Mouse (Mus musculus) midbrain, embryonic 14.5 days (tissue): ENCODE results near the gene Efnb2. TPM values are rescaled to one million over a fixed set of nuclear protein-coding genes. Genes with fewer than 3 reads are reported as not detected.

Experiments
- ATAC-seq: fragments of 200-750 bp; cut with Nextera tagmentation; 2 replicates; pipeline ENCODE4 v1.8.0; 2017; ENCODE audit warnings: moderate number of reproducible peaks, moderate library complexity; ENCODE audit not compliant: low FRiP score, low TSS enrichment
- DNase-seq: peaks from one replicate; pipeline ENCODE4 v3.0.0-alpha.2; 2015
- H3K27ac ChIP-seq: fragments of 300-500 bp; sonication (generic); replicated peaks from 2 replicates; pipeline ENCODE4 v1.5.1; 2014; ENCODE audit warnings: mild to moderate bottlenecking, low read depth, low read length, moderate library complexity
- H3K27me3 ChIP-seq: fragments of 300-500 bp; sonication (generic); 2 replicates; pipeline ENCODE4 v1.6.1; 2014; ENCODE audit warnings: low read length, control low read depth, mixed read lengths; ENCODE audit not compliant: control insufficient read depth, insufficient read depth
- H3K36me3 ChIP-seq: fragments of 300-500 bp; sonication (generic); 2 replicates; pipeline ENCODE4 v1.6.1; 2014; ENCODE audit warnings: low read length, control low read depth; ENCODE audit not compliant: control insufficient read depth, insufficient read depth
- H3K4me1 ChIP-seq: fragments of 300-500 bp; sonication (generic); 2 replicates; pipeline ENCODE4 v1.6.1; 2014; ENCODE audit warnings: mild to moderate bottlenecking, antibody characterized with exemption, low read length, control low read depth; ENCODE audit not compliant: control insufficient read depth, insufficient read depth
- H3K4me2 ChIP-seq: fragments of 300-500 bp; sonication (generic); 2 replicates; pipeline ENCODE4 v1.6.1; 2014; ENCODE audit warnings: mild to moderate bottlenecking, low read length, moderate library complexity
- H3K4me3 ChIP-seq: fragments of 300-500 bp; sonication (generic); replicated peaks from 2 replicates; pipeline ENCODE4 v1.5.1; 2014; ENCODE audit warnings: low read depth, low read length
- H3K9ac ChIP-seq: fragments of 300-500 bp; sonication (generic); replicated peaks from 2 replicates; pipeline ENCODE4 v1.6.1; 2014; ENCODE audit warnings: mild to moderate bottlenecking, low read length, moderate library complexity
- H3K9me3 ChIP-seq: fragments of 300-500 bp; sonication (generic); 2 replicates; pipeline ENCODE4 v1.6.1; 2016; ENCODE audit warnings: low read length, control low read depth, mixed read lengths; ENCODE audit not compliant: control insufficient read depth
- WGBS: fragments of 180-500 bp; shearing (Covaris S2); extraction: QIAGEN DNeasy Blood & Tissue Kit; methylation state at CpG from one replicate; pipeline ENCODE4 v1.1.7; 2014; 5-methylcytosine and 5-hydroxymethylcytosine counted together
- polyA plus RNA-seq: library from polyadenylated mRNA; unstranded; fragments of >200 nt; fragmentation: Nextera tagmentation; extraction: Ambion mirVana; gene quantifications from 2 replicates; pipeline ENCODE4 v1.2.1, GENCODE M21; 2014

The Efnb2 gene
- polyA plus RNA-seq, 1 experiment from 2014 or later = 17.1 TPM

GRCm38 (mm10) chr8:8685517-8685916 lies 24.5 kb upstream of the Efnb2 start:
- Histone ChIP-seq H3K27me3 (no peaks in the 10 kb centered on the region), H3K27ac (no peak overlapping the region), H3K4me1 (peaks cover 41% of the 10 kb centered on the region), H3K9ac (no peak overlapping the region), H3K4me2 (no peak overlapping the region), H3K9me3 (no peaks in the 10 kb centered on the region), H3K4me3 (no peak overlapping the region), H3K36me3 (peaks cover 27% of the 10 kb centered on the region)
- ATAC-seq (no peak), DNase-seq (no peak)
- 85% methylated on average over 2 of the region's 2 CpGs for WGBS

- H3K36me3 ChIP-seq = peaks cover 48% of the 10 kb centered on the region
- 92% methylated on average over 3 of the region's 3 CpGs for WGBS
Observed at GRCm38 (mm10) chr8:8682697-8683096, 21.7 kb upstream of the Efnb2 start.

GRCm38 (mm10) chr8:8678236-8678635 lies 17.2 kb upstream of the Efnb2 start:
- Histone ChIP-seq H3K27ac (no peak overlapping the region), H3K4me2 (no peak overlapping the region), H3K4me3 (no peak overlapping the region), H3K36me3 (peaks cover 62% of the 10 kb centered on the region), H3K9me3 (no peaks in the 10 kb centered on the region), H3K4me1 (no peaks in the 10 kb centered on the region), H3K9ac (no peak overlapping the region), H3K27me3 (no peaks in the 10 kb centered on the region)
- ATAC-seq (no peak), DNase-seq (no peak)
- WGBS = 91% methylated on average over 3 of the region's 3 CpGs

More at GRCm38 (mm10) chr8:8682697-8683096, 21.7 kb upstream of the Efnb2 start:
- H3K9ac ChIP-seq = no peak overlapping the region
- no peaks in the 10 kb centered on the region for H3K9me3 ChIP-seq
- H3K4me3 ChIP-seq = no peak overlapping the region
- ATAC-seq = no peak
- H3K4me2 ChIP-seq = no peak overlapping the region
- DNase-seq = no peak
- no peaks in the 10 kb centered on the region for H3K27me3 ChIP-seq
- peaks cover 26% of the 10 kb centered on the region; the same call in 1 of the 2 replicates for H3K4me1 ChIP-seq
- no peak overlapping the region for H3K27ac ChIP-seq

GRCm38 (mm10) chr8:8674864-8675263 lies 13.8 kb upstream of the Efnb2 start:
- WGBS = 93% methylated on average over 5 of the region's 5 CpGs
- H3K36me3 ChIP-seq = peaks cover 44% of the 10 kb centered on the region
- H3K9ac ChIP-seq = no peak overlapping the region
- ATAC-seq (no peak), DNase-seq (no peak)
- H3K4me2 ChIP-seq = no peak overlapping the region
- H3K4me3 ChIP-seq = no peak overlapping the region
- no peaks in the 10 kb centered on the region for H3K4me1 ChIP-seq
- H3K27ac ChIP-seq = no peak overlapping the region
- H3K27me3 ChIP-seq = no peaks in the 10 kb centered on the region
- no peaks in the 10 kb centered on the region for H3K9me3 ChIP-seq

GRCm38 (mm10) chr8:8661759-8662138 lies 707 bp upstream of the Efnb2 start:
- DNase-seq = peak; percentile 96
- H3K9me3 ChIP-seq = no peaks in the 10 kb centered on the region
- H3K36me3 ChIP-seq = peaks cover 7% of the 10 kb centered on the region
- WGBS = under 1% methylated on average over 23 of the region's 23 CpGs
- peaks cover 15% of the 10 kb centered on the region for H3K4me1 ChIP-seq
- H3K27ac ChIP-seq = peak overlapping the region; percentile 88
- H3K4me3 ChIP-seq = peak overlapping the region; percentile 89
- no peaks in the 10 kb centered on the region for H3K27me3 ChIP-seq
- H3K4me2 ChIP-seq = peak overlapping the region; percentile 91
- ATAC-seq = peak; percentile 14
- peak overlapping the region; percentile 85 for H3K9ac ChIP-seq

GRCm38 (mm10) chr8:8660307-8661098 lies 539 bp downstream of the Efnb2 start:
- H3K9ac ChIP-seq = peak overlapping the region; percentile 85
- peak; percentile 56 for DNase-seq
- peak; percentile 13; the same call in 1 of the 2 replicates for ATAC-seq
- H3K4me2 ChIP-seq = peak overlapping the region; percentile 91
- peak overlapping the region; percentile 89 for H3K4me3 ChIP-seq
- H3K4me1 ChIP-seq = peaks cover 20% of the 10 kb centered on the region
- WGBS = under 1% methylated on average over 83 of the region's 88 CpGs
- no peaks in the 10 kb centered on the region for H3K36me3 ChIP-seq
- H3K27me3 ChIP-seq = no peaks in the 10 kb centered on the region
- H3K27ac ChIP-seq = peak overlapping the region; percentile 88
- no peaks in the 10 kb centered on the region for H3K9me3 ChIP-seq

- ATAC-seq (no peak), DNase-seq (peak; percentile 66)
- Histone ChIP-seq H3K27me3 (peaks cover under 1% of the 10 kb centered on the region; the same call in 1 of the 2 replicates), H3K4me3 (peak overlapping the region; percentile 89), H3K27ac (peak overlapping the region; percentile 88), H3K9me3 (no peaks in the 10 kb centered on the region), H3K4me1 (peaks cover 28% of the 10 kb centered on the region), H3K9ac (peak overlapping the region; percentile 85), H3K36me3 (no peaks in the 10 kb centered on the region), H3K4me2 (peak overlapping the region; percentile 91)
- WGBS = under 1% methylated on average over 53 of the region's 53 CpGs
Observed at GRCm38 (mm10) chr8:8659503-8660306, 1.3 kb downstream of the Efnb2 start.

GRCm38 (mm10) chr8:8658426-8659224 lies 2.4 kb downstream of the Efnb2 start:
- Histone ChIP-seq H3K4me1 (peaks cover 39% of the 10 kb centered on the region), H3K36me3 (no peaks in the 10 kb centered on the region), H3K4me2 (peak overlapping the region; percentile 91), H3K27ac (peak overlapping the region; percentile 0), H3K27me3 (peaks cover 3% of the 10 kb centered on the region; the same call in 1 of the 2 replicates), H3K9me3 (no peaks in the 10 kb centered on the region), H3K4me3 (peak overlapping the region; percentile 89), H3K9ac (peak overlapping the region; percentile 85)
- ATAC-seq = peak; percentile 47
- 1% methylated on average over 19 of the region's 19 CpGs for WGBS
- peak; percentile 93 for DNase-seq
